Mouse (Mus musculus): ENCODE data around the gene Olfr69. TPM values are rescaled to one million over a fixed set of nuclear protein-coding genes. Genes with fewer than 3 reads are reported as not detected.
"Not testable (repeated sequence)": the region's sequence is repeated elsewhere in the genome, so short reads cannot be mapped to it uniquely, and the experiment has no call there.

Olfr69 gene
- not detected in 2 replicates for polyA plus RNA-seq (2012; rRNA removed)

DNA sequence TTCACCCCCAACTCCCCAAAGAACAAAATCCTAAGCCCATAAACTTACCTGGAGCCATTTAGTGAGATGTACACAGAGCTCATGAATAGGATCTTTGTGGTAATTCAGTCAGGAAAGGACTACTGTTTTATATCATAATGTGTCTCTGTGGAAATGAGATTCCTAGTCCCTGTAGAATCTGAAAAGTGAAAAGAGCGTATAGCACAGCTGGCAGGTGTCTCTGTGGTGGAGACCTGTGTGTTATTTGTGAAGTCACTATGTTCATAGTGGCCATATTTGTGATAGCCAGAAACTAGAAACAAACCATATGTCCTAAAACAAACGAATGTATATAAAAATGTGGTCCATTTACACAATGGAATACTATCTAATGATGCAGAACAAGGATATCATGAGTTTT lies at the start of gene Olfr69:
Gene Olfr69 (minus strand): TSS at position 101 of the 400 bp plus-strand sequence.
- no peak for DNase-seq (ENCODE audit: extremely low spot score in 1 of 2, low spot score in 1 of 2)

DNA sequence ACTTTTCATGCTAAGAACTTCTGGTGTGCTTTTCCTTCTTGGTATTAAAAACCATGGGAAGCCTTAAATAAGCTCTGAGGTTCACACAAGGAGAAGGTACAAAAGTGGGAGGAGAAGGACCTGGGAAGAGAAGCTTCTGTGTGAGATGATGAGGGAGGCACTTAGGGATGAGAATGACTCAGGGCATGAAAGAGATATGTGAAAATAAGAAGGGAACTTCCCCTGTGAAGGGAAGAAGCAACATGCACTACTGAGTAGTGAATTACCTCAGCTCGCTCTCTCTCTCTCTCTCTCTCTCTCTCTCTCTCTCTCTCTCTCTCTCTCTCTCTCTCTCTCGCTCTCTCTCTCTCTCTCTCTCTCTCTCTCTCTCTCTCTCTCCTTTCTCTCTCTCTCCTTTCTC lies 43.7 kb upstream of the Olfr69 start:
- DNase-seq (ENCODE audit: extremely low spot score in 1 of 2, low spot score in 1 of 2): not testable (repeated sequence)

DNA sequence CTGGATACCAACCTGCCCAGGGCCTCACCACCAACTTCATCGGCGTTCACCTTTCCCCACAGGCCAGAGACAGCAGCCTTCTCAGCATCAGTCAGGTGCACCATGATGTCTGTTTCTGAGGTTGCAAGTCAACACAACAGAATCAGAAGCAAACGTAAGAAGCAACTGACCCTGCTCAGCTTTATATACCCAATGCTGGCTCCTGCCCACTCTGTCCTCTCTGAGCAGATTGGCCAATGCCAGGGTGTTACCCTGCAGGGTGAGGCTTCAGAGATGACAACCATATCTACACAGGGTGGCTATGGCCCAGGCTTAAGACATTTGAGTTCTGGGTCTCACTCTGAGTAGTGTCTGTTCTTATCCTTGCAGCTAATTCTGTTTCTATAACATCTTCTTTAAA lies 42.4 kb upstream of the Olfr69 start, which contains the start of gene Hbb-bt:
Gene Hbb-bt (minus strand): TSS at position 231 of the 400 bp plus-strand sequence.
- no peak for DNase-seq (ENCODE audit: extremely low spot score in 1 of 2, low spot score in 1 of 2)

DNA sequence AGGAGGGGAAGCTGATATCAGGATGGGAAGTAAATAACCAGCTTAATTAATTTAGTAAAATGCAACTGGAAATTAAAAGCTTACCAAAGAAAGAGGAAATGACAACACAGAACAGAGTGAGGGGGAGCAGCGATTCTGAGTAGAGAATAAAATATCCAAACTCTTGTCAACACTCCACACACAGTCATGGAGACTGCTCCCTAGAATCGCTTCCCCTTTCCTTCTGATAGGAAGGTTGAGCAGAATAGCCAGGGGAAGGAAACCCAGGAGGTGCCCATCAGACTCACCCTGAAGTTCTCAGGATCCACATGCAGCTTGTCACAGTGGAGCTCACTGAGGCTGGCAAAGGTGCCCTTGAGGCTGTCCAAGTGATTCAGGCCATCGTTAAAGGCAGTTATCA lies 41.8 kb upstream of the Olfr69 start:
- DNase-seq (ENCODE audit: extremely low spot score in 1 of 2, low spot score in 1 of 2): not testable (repeated sequence)

DNA sequence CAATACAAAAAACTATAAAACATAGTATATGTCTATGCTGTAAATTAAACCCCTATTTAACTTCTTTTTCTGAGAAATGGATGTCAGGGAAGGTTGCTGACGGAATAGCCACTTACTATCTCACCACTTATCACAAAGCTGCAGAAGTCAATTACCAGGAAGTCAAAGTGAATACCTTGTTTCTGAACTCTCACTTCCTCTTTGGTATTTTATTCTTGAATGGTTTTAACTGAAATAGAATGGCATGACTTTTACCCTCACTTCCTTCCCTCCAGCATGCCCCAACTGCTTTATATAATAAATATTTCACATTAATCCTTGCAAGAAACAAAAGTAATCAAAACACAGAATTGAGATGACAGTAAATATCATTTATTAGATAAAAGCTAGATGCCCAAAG lies 40.8 kb upstream of the Olfr69 start:
- no peak for DNase-seq (ENCODE audit: extremely low spot score in 1 of 2, low spot score in 1 of 2)

DNA sequence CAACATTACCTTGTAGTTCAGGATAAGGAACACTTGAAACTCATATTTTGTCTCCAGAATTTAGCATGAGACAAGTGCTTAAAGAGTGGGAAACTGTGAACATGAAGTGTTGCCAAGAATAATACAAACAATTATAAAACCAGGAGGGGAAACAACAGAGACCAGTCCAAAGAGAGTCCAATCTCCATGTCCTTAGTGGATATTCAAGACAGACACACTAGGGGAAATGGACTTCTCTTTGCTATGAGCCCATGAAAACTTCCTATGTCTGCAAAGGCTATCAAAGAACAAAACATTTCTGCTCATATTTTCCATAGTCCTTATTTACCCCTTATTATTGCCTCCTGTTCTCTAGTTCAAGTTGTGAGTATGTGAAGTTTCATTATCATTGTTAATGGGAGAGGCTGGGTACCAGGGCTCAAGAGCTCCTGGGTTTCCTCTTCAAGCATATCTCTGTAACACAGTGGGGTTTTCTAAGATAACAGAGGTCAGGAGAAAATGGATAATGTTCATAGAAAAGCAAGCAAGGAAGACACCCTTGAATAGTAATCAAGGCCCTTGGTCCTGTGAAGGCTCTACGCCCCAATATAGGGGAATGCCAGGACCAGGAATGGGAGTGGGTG lies 39.9 kb upstream of the Olfr69 start:
- no peak for DNase-seq (ENCODE audit: extremely low spot score in 1 of 2, low spot score in 1 of 2)

DNA sequence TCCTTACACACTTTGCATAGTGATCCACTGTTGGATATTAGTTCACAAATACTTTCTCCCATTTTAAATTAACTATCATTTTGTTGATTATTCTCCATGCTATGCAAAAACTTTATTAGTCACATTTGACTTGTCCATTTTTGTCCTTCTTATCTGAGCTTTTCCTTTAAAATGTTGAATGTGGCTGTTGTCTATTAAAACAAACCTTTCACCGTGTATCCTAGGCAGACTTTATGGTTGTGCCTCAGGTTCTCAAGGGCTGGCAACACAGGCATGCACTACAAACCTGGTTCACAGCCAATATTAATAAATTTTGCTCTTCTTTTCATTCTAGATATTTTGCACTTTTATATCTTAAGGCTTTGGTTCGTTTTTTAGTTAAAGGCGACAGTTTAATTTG lies 39.4 kb upstream of the Olfr69 start:
- no peak for DNase-seq (ENCODE audit: extremely low spot score in 1 of 2, low spot score in 1 of 2)

DNA sequence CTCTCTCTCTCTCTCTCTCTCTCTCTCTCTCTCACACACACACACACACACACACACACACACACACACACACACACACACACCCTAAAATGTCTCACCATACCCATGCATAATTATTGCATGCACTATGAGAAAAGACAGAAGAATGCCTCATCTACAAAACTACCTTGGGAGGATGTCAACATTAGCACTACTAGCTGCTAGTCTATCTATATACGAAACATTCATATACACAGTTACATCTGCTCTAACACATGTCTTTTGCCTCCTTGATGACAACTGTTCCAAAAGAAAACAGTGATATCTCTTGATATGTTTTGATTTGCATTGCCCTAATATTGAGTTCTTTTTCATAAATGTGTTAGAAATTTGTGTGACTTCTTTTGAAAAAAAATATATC lies 38.9 kb upstream of the Olfr69 start:
- DNase-seq (ENCODE audit: extremely low spot score in 1 of 2, low spot score in 1 of 2): no peak

DNA sequence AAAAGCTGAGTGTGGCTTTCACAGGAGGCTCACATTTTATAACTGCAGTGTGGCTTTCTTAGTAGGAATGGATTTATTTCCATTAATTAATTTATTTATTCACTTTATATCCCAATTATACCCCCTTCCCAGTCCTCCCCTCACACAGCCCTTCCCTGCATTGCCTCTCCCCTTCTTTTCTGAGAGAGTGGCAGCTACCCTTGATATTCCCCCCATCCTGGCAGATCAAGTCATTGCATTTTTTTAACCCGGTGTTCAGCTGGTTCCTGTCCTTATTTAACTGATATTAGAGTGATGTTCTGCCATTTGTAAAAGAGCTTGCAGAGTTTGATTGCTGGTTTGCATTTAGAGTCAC lies 38.4 kb upstream of the Olfr69 start:
- no peak for DNase-seq (ENCODE audit: extremely low spot score in 1 of 2, low spot score in 1 of 2)

DNA sequence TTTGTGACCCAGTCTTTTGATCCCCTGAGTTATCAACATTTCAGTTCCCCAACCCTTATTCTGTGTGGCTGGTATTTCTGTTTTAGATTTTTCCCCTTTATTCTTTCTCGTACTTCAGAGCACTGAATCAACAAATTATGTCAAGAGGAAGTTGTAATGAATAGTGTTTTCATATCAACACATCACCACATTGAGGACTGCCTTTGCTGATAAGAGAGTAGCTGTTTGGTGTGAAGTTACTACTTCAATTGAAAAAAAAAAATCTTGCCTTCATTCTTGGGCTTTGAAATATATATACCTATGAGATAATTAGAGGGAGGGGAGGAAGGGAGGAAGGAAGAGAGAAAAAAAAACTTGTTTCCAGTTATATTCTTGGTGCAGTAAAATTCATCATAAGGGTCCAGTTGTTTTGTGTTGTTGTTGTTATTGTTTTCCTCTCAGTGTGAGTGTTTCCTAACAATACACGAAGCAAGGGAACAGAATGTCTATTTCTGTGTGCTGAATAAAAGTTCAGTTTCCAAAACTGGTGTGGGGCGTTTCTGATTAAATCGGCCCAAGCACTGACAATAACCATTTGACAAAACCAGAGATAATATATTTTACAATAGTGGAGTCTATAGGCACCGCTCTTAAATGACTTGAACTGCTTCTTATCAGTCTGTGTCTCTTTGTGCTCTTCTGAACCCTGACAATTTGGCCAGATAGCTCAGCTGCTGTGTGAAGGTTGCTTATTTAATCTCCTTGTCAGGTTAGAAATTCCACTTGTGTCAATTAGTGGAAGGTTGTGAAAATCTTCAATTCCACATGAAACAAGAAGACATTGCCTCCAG lies 37.8 kb upstream of the Olfr69 start:
- DNase-seq (ENCODE audit: extremely low spot score in 1 of 2, low spot score in 1 of 2): no peak

DNA sequence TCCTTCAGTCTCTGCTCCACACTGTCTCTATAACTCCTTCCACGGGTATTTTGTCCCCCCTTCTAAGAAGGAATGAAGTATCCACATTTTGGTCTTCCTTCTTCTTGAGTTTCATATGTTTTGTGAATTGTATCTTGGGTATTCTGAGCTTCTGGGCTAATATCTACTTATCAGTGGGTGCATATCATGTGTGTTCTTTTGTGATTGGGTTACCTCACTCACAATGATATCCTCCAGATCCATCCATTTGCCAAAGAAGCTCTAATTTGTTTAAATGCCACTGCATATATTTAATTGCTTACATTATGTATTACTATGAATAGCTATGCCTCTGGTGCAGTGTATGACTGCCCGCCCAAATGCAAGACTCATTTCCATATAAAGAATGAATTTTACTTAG lies 36.7 kb upstream of the Olfr69 start:
- DNase-seq (ENCODE audit: extremely low spot score in 1 of 2, low spot score in 1 of 2): not testable (repeated sequence)

DNA sequence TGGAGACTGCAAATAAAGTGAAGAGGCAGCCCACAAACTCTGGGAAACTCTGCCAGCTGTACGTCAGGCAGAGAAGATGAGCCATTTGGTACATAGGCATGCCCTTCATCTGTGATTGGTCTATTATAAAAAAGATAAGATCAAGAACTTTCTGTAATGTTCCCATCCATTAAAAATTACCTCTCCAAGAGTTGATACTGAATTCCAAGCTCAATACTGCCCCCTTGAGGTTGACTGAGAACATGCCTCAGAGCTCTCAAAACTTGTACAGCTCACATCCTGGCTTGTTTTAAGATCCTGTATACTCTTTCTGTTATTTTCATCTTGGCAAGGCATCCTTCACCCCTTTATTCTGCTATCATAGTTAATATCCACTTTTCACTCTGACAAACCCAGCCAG lies 35.5 kb upstream of the Olfr69 start:
- DNase-seq (ENCODE audit: extremely low spot score in 1 of 2, low spot score in 1 of 2): peak in 1 of 2 experiments; percentile 70

DNA sequence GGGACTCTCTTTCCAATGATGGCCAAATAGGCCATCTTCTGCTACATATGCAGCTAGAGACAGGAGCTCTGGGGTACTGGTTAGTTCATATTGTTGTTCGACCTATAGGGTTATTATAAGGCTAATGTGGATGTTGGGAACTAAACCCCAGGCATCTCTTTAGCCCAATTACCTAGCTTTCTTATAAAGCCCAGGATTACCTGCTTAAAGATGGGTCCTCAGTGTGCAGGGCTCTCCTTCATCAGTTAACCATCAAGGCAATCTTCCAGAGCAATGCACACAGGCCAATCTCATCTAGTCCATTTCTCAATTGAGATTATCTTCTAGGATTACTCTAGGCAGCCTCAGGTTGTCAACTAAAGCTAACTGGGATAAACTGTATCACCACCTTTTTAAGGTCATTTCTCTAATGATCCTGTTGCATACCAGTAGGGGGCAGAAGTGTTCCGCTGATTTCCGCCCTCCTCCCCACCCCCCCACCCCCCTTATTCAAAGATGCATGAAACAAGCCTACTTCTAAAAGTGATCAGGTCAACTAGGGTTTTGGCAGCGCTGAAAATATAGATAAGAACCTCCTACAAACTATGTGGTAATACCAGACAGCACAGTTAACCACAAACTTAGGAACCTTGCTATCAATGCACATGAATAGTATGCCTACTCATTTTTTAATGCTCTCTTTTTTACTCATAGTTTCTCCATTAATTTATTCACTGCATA lies 21.4 kb upstream of the Olfr69 start:
- no peak for DNase-seq (ENCODE audit: extremely low spot score in 1 of 2, low spot score in 1 of 2)

DNA sequence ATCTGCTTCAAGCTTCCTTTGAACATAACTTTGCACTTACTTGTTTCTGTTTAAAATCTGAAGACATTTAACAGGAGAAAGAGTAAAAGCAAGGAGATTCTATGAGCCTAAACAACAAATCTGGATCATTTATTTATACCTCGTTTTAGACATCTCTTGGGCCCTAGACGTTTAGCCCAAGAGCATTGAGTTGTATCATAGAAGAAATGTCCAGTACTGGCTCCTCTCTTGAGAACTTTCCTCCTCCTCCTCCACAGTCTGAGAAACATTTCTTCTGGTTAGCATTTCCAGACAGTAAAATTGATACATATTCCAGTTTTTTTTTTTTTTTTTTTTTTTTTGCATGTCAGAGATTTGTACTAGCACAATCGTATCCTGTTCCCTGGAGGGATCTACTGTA lies 20.3 kb upstream of the Olfr69 start, which contains the start of gene Olfr67:
Gene Olfr67 (minus strand): TSS at position 101 of the 400 bp plus-strand sequence.
- no peak for DNase-seq (ENCODE audit: extremely low spot score in 1 of 2, low spot score in 1 of 2)

DNA sequence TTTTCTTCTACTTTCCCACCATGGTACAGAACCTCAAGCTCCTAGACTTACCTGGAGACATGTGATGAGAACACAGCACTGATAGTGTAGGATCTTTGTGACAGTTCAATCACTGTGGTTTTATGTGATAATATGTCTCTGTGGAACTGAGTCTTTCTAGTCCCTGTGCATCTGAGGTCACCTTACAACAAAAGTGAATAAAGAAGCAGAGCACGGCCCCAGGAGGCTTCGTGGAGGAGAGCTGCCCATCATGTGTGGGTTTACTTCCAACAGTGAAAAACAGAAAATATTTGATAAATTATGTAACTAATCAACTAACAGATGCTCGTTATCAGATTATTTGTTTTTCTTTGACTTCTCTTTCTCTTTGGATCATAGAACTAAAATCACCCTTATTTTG lies 8.2 kb upstream of the Olfr69 start, which contains the start of gene Olfr68:
Gene Olfr68 (minus strand): TSS at position 101 of the 400 bp plus-strand sequence.
- DNase-seq (ENCODE audit: extremely low spot score in 1 of 2, low spot score in 1 of 2): no peak

DNA sequence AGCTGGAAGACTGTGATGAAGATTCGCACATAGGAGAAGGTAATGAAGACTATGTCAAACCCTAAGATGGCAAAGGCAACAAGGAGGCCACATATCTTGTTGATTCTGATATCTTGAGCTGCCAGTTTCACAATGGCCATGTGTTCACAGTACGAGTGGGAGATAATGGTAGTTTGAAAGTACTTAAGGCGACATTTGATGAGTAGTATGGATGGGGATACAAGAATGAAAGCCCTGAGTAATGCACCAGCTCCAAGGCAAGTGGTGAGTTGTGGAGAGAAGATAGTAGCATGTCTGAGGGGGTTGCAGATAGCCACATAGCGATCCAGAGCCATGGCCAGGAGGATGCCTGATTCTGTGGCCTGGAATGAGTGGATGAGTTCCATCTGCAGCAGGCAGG lies 6.3 kb upstream of the Olfr69 start:
- not testable (repeated sequence) for DNase-seq (ENCODE audit: extremely low spot score in 1 of 2, low spot score in 1 of 2)

DNA sequence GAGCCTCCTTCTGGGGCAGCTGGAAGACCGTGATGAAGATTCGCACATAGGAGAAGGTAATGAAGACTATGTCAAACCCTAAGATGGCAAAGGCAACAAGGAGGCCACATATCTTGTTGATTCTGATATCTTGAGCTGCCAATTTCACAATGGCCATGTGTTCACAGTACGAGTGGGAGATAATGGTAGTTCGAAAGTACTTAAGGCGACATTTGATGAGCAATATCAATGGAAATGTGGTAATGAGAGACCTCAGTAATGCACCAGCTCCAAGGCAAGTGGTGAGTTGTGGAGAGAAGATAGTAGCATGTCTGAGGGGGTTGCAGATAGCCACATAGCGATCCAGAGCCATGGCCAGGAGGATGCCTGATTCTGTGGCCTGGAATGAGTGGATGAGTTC lies 3.7 kb downstream of the Olfr69 start:
- not testable (repeated sequence) for DNase-seq (ENCODE audit: extremely low spot score in 1 of 2, low spot score in 1 of 2)

DNA sequence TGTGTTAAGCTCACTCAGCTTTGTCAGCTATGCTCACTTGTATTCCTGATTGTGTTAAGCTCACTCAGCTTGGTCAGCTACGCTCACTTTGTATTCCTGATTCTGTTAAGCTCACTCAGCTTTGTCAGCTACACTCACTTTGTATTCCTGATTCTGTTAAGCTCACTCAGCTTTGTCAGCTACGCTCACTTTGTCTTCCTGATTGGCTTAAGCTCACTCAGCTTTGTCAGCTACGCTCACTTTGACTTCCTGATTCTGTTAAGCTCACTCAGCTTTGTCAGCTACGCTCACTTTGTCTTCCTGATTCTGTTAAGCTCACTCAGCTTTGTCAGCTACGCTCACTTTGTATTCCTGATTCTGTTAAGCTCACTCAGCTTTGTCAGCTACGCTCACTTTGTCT lies 9.2 kb downstream of the Olfr69 start:
- DNase-seq (ENCODE audit: extremely low spot score in 1 of 2, low spot score in 1 of 2): not testable (repeated sequence)

DNA sequence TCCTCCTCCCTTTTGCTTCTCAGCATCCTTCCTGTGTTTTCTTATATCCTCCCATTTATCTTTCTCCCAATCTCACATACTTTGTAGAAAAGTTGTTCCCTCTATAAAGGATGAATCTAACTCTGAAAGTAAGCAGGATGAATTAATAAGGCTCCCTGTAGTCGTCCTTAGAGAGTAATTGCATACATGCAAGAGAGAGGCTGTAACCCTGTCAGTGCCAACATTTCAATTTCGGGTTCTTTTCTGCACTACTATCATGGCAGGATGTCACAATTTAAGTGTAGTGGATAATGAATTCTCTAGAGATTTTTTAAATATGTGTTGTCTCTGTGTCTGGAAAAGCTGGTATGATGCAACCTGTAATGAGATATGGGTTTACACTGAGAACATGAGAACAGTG lies 14.2 kb downstream of the Olfr69 start, which contains the start of gene Olfr630:
Gene Olfr630 (minus strand): TSS at position 101 of the 400 bp plus-strand sequence.
- no peak for DNase-seq (ENCODE audit: extremely low spot score in 1 of 2, low spot score in 1 of 2)

DNA sequence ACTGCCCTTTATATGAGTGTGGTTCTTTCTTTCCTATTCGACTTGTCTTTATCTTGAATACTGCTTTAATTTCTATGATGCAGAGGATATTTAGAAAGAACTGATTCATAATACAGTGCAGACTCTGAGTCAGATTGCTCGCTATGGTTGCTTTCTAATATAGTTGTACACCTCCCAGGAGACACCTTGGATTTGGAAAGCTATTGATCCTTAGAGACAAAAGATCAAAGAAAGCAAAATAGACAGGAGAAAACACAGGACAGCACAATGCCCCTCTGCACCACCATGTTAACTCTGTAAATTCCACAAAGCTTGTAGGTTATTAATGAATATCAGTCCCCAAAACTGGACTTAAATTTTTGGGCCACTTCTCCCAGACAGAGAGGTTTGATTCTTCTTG lies 26.6 kb downstream of the Olfr69 start, which contains the start of gene Olfr629:
Gene Olfr629 (minus strand): TSS at position 101 of the 400 bp plus-strand sequence.
- DNase-seq (ENCODE audit: extremely low spot score in 1 of 2, low spot score in 1 of 2): no peak

DNA sequence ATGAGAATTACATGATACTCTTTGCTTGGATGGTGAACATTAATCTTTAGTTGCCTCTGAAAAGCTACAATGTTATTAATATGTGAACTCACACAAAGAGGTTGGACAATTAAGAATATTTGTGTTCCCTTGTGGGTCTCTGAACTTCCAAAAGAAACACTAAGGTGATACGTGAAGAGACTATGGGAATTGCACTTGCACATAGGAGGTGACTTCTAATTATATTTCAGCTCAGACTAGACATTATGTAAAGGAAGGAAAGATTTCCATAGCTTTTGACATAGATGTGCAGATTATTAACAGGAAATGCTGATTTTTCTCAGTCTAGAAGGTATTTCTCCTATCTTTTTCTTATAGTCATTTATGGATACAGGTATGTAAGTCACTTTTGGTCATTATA lies 41.3 kb downstream of the Olfr69 start, which contains the start of gene Olfr628:
Gene Olfr628 (plus strand): TSS at position 301 of the 400 bp plus-strand sequence.
- no peak for DNase-seq (ENCODE audit: extremely low spot score in 1 of 2, low spot score in 1 of 2)

Measured in frontal cortex, adult 2 months (tissue).